Mouse (Mus musculus): ENCODE measurements at regions not wholly inside any gene's neighbourhood (a gene's known extent, or its start where the extent isn't known, plus 50 kb on each side); places are given as distances from the start of the nearest gene placed in this dataset.

GRCm38 (mm10) chr16:47754671-47755070 is 528.9 kb upstream of the Dppa4 start:
- no peak for DNase-seq (ENCODE audit: low spot score)

DNA sequence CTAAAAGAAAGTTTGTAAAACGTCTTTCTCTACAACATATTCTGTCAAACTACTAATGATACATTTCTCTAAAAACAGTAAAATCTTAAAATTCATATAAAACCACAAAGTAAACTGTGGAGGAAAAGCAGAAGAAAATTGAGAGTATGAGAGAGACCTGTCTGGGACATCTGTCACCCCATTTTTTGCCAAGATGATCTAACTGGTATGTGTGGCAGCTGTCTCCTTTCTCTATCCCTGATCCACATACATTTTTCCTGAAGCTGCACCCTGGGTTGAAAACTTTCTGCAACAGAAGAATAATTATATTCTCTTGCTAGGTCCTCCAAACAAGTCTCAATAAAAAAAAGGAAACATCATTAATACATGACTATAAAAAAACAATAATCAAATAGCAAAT is 525.2 kb upstream of the Dppa4 start:
- no peak for DNase-seq (ENCODE audit: low spot score)

GRCm38 (mm10) chr16:47765742-47766141 is 517.8 kb upstream of the Dppa4 start:
- peak; percentile 10 for DNase-seq (ENCODE audit: low spot score)

GRCm38 (mm10) chr16:47788515-47788914 is 495.0 kb upstream of the Dppa4 start:
- no peak for DNase-seq (ENCODE audit: low spot score)

DNA sequence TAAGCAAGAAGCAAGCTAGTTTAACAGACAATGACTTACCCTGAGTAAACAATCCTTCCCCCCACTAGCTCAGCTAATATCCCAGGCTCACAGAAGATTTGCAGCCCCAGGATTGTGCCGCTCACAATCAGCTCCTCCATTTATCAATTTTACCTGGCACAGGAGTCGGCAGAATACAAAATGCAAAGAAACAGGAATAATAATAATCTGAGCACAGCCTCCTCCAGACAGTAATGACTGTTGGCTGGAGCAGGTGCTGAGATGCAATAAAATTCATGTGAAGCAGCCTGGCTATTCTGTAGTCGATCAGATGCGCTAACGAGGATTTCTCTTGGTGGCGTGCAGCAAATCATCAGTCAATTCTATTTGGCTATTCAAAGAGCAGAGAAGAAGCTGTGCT is 492.9 kb upstream of the Dppa4 start:
- DNase-seq (ENCODE audit: low spot score): no peak

GRCm38 (mm10) chr16:47791456-47791855 is 492.1 kb upstream of the Dppa4 start:
- no peak for DNase-seq (ENCODE audit: low spot score)

GRCm38 (mm10) chr16:47798838-47799237 is 484.7 kb upstream of the Dppa4 start:
- DNase-seq (ENCODE audit: low spot score): no peak

GRCm38 (mm10) chr16:47843169-47843568 is 440.4 kb upstream of the Dppa4 start:
- DNase-seq (ENCODE audit: low spot score): no peak

DNA sequence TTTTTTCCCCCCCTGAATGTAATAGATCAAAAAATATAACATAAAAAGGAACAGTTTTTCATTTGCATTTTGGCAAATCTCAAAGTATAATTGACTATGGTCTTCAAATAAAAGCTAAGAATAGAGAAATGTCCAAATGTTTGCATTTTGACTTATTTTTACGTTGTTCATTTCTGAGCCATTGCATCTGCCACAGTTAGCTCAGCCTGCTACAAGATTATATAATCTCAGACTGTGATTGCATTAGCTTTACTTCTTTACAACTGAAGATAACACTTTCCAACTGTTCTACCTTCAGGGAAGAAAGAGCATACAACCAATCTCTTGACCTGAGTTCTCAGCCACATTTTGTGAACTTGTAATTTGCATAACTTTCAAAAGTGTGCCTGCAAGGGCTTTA is 431.9 kb upstream of the Dppa4 start:
- no peak for DNase-seq (ENCODE audit: low spot score)

DNA sequence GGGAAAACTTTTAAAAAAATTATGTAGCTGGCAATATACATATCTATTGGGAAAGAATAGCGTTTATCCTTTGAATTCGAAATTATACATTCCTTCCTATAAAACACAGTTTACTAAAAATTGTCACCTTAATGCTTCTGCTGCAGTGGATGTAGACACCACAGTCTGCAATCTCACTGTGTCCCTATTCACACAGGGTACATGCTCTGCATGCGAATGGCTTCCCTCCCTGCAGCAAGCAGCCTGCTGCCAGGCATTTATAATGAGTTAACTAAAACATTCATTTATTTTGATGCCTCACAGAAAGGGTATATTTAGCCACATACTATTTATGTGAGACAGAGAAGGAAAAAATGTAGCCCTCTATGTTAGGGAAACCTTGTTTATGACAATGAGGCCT is 423.7 kb upstream of the Dppa4 start:
- no peak for DNase-seq (ENCODE audit: low spot score)

GRCm38 (mm10) chr16:47875258-47875657 is 408.3 kb upstream of the Dppa4 start:
- no peak for DNase-seq (ENCODE audit: low spot score)

DNA sequence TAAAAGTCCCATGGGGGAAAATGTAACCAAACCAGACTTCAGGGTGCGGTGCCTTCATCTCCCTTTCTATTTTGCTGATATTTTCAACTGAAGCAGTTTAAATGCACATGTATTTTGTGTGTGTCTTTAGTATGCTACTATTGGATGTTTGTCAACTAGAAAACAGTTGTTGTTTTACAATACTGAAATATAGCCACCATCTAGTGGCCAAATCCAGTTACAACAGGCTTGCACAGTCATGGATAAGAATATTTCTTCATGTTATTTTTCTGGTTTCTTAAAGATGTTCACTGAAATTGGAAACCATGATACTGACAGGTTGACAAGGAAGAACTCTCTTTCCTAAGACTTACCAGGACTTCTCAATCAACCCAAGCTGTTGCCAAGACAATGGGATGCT is 400.1 kb upstream of the Dppa4 start:
- peak; percentile 15 for DNase-seq (ENCODE audit: low spot score)

GRCm38 (mm10) chr16:47887019-47887418 is 396.5 kb upstream of the Dppa4 start:
- DNase-seq (ENCODE audit: low spot score): no peak

GRCm38 (mm10) chr16:47900785-47901184 is 382.7 kb upstream of the Dppa4 start:
- no peak for DNase-seq (ENCODE audit: low spot score)

GRCm38 (mm10) chr16:47938000-47938399 is 345.5 kb upstream of the Dppa4 start:
- no peak for DNase-seq (ENCODE audit: low spot score)
